Mouse (Mus musculus): ENCODE data around the gene Frmpd1. TPM values are rescaled to one million over a fixed set of nuclear protein-coding genes. Genes with fewer than 3 reads are reported as not detected.

Gene Frmpd1
- total and polyA plus RNA-seq, 3 experiments, result not detected

DNA sequence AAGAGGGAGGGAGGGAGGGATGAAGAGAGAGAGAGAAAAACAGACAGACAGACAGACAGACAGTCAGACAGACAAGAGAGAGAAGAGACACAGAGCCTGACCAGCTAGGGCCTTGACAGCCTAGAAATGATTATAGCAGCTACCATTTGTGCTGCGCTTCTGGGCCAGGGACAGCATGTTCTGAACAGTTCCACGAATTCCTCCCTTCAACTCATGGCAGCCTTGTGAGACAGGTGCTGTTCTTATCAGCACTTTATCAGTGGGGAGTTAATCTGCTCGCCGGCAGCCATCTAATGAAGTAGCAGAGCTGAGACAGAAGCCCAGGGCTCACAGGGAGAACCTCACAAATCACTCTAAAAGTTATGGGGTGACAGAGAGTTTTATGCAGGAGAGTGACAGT is 22.8 kb downstream of the Frmpd1 start:
- no peak overlapping the region for H3K27ac ChIP-seq (ENCODE audit: insufficient read depth, low read depth)
- no peaks in the 10 kb centered on the region for H3K9me3 ChIP-seq (replicated peaks; ENCODE audit: low read length)
- TF ChIP-seq USF2 (conservative IDR thresholded peaks at IDR 0.05; ENCODE audit: low read depth, low read length), result no peak
- in situ Hi-C loops (cut with MboI; ENCODE audit: low pct_ligation_motif_present, low pct_unique_long_range_greater_than_20kb, low sequenced_read_pairs), result no loop called here
- dilution Hi-C loops (cut with MboI; ENCODE audit: extremely low pct_ligation_motif_present, extremely low pct_unique_long_range_greater_than_20kb, low sequenced_read_pairs), result no loop called here
- no peak overlapping the region for H3K4me2 ChIP-seq (ENCODE audit: insufficient read depth, low read depth, poor library complexity, severe bottlenecking)
- no peak overlapping the region for H3K4me3 ChIP-seq (replicated peaks in 1 of 3; ENCODE audit: low read depth in 2 of 3, low read length in 2 of 3, poor library complexity in 1 of 3)
- no peak for DNase-seq (ENCODE audit: extremely low read depth)
- H3K4me1 ChIP-seq (ENCODE audit: control insufficient read depth in 1 of 2, insufficient read depth in 2 of 2), result peaks cover 4 to 14% of the 10 kb centered on the region in 2 experiments; a peak in 2 of 4 replicates
- H3K27me3 ChIP-seq (replicated peaks), result no peaks in the 10 kb centered on the region
- no peaks in the 10 kb centered on the region for H3K79me2 ChIP-seq (replicated peaks; ENCODE audit: control insufficient read depth, extremely low read depth, insufficient read depth, poor library complexity, severe bottlenecking)
- no peaks in the 10 kb centered on the region for H3K36me3 ChIP-seq (replicated peaks in 1 of 2; ENCODE audit: control insufficient read depth in 1 of 2, insufficient read depth in 1 of 2, low read length in 1 of 2)
- no peak overlapping the region for H3K9ac ChIP-seq (ENCODE audit: insufficient read depth, low read depth)

DNA sequence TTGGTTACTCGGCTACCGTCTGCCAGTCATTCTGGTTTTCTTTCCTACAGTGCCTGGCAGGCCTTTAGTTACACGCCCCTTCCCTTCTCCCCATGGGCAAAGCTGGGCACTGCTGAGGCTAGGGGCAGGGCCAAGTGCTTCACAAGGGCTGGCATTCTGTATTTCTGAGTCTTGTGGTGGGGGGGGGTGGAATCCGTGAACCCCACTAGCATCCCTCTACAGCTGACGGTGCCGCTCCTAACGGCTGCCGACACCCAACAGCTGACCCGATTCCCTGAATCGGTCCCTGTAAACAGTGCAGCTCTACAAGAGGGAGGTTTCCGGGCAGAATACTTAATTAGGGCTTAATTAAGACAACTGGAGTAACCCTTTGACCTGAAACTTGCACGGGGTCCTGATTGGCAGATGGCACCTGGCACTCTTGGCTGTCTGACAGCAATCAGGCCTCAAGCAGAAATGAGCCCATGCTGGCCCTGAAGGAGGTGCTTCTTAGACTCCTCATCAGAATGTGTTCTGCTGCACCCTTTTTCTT is 24.2 kb downstream of the Frmpd1 start:
- H3K4me1 ChIP-seq (ENCODE audit: control insufficient read depth in 1 of 2, insufficient read depth in 2 of 2), result peaks cover 4 to 14% of the 10 kb centered on the region in 2 experiments; a peak in 2 of 4 replicates
- no peaks in the 10 kb centered on the region for H3K79me2 ChIP-seq (replicated peaks; ENCODE audit: control insufficient read depth, extremely low read depth, insufficient read depth, poor library complexity, severe bottlenecking)
- H3K9me3 ChIP-seq (replicated peaks; ENCODE audit: low read length), result no peaks in the 10 kb centered on the region
- H3K4me3 ChIP-seq (replicated peaks in 1 of 3; ENCODE audit: low read depth in 2 of 3, low read length in 2 of 3, poor library complexity in 1 of 3), result no peak overlapping the region
- TF ChIP-seq BHLHE40 (IDR thresholded peaks at IDR 0.05; ENCODE audit: low read depth, low read length) (no peak), ZMIZ1 (IDR thresholded peaks at IDR 0.05; ENCODE audit: low read depth, low read length) (no peak), MAZ (IDR thresholded peaks at IDR 0.05; ENCODE audit: low read depth, low read length) (no peak), EP300 (IDR thresholded peaks at IDR 0.05; ENCODE audit: low read length) (no peak), ZNF384 (IDR thresholded peaks at IDR 0.05; ENCODE audit: low read depth, low read length) (no peak), POLR2A (IDR thresholded peaks at IDR 0.05; ENCODE audit: low read depth, low read length) (no peak), UBTF (IDR thresholded peaks at IDR 0.05; ENCODE audit: low read depth, low read length) (no peak), TCF12 (IDR thresholded peaks at IDR 0.05; ENCODE audit: low read depth, low read length) (no peak), MYC (IDR thresholded peaks at IDR 0.05; ENCODE audit: low read depth, low read length) (no peak), SIN3A (IDR thresholded peaks at IDR 0.05; ENCODE audit: low read length) (no peak), JUND (conservative IDR thresholded peaks at IDR 0.05; ENCODE audit: low read depth, low read length) (no peak), USF1 (IDR thresholded peaks at IDR 0.05; ENCODE audit: low read depth, low read length) (no peak), MAX (IDR thresholded peaks at IDR 0.05; ENCODE audit: low read length) (no peak), CHD2 (IDR thresholded peaks at IDR 0.05; ENCODE audit: low read length) (no peak), MXI1 (IDR thresholded peaks at IDR 0.05; ENCODE audit: low read depth, low read length) (no peak), POLR2AphosphoS2 (IDR thresholded peaks at IDR 0.05; ENCODE audit: low read depth, low read length) (no peak)
- no peaks in the 10 kb centered on the region for H3K36me3 ChIP-seq (replicated peaks in 1 of 2; ENCODE audit: control insufficient read depth in 1 of 2, insufficient read depth in 1 of 2, low read length in 1 of 2)
- no peak overlapping the region for H3K27ac ChIP-seq (ENCODE audit: insufficient read depth, low read depth)
- in situ Hi-C loops (cut with MboI; ENCODE audit: low pct_ligation_motif_present, low pct_unique_long_range_greater_than_20kb, low sequenced_read_pairs) (no loop called here), dilution Hi-C loops (cut with MboI; ENCODE audit: extremely low pct_ligation_motif_present, extremely low pct_unique_long_range_greater_than_20kb, low sequenced_read_pairs) (no loop called here)
- no peaks in the 10 kb centered on the region for H3K27me3 ChIP-seq (replicated peaks)
- no peak for DNase-seq (ENCODE audit: extremely low read depth)
- H3K4me2 ChIP-seq (ENCODE audit: insufficient read depth, low read depth, poor library complexity, severe bottlenecking), result no peak overlapping the region
- no peak overlapping the region for H3K9ac ChIP-seq (ENCODE audit: insufficient read depth, low read depth)

All from CH12.LX (cell line).